Mouse (Mus musculus) megakaryocyte progenitor cell, adult 5-6 weeks (primary cell): ENCODE data around the gene Rcan2. TPM values are rescaled to one million over a fixed set of nuclear protein-coding genes. Genes with fewer than 3 reads are reported as not detected.
A peak's percentile ranks its signal among the peaks of the same experiment; 100 is the strongest.

Source experiments
- ATAC-seq: replicated peaks from 2 replicates; pipeline ENCODE4 v1.8.0; 2016; ENCODE audit warnings: mild to moderate bottlenecking, moderate TSS enrichment, inconsistent platforms; ENCODE audit not compliant: poor library complexity
- total RNA-seq, 2 experiments: library from RNA; stranded (forward) in 1 of 2; stranded (reverse) in 1 of 2; fragments of 157-497, 149-512 nt in 1 of 2; fragments of 200-1000 nt in 1 of 2; gene quantifications; 2 replicates each; pipeline versions ENCODE4 v1.2.3 to v1.2.4; 2015 to 2017

The Rcan2 gene
- total RNA-seq, 2 experiments from 2014 or later = not detected

GRCm38 (mm10) chr17:44013756-44014510, 212.8 kb downstream of the Rcan2 start:
- ATAC-seq = no peak

DNA sequence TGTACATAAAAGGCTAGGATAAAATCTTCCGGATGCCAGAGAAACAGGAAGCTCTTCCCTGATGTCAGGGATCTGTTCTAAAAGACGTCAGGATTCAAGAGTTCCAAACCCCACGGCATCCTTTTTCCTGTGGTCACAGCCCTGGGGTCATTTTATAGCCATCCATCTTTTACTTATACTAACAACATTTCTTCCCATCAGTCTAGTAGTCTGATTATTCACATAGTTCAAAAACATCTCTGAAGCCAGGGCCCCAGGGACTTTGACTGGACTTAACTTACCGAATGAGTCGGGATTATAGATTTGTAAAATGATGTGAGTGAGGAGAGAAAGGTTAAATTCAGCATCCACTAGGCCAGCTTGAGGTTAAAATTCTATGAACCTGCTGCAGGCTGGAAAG, 215.2 kb downstream of the Rcan2 start:
- no peak for ATAC-seq

GRCm38 (mm10) chr17:44020707-44021220, 219.6 kb downstream of the Rcan2 start:
- ATAC-seq = no peak

DNA sequence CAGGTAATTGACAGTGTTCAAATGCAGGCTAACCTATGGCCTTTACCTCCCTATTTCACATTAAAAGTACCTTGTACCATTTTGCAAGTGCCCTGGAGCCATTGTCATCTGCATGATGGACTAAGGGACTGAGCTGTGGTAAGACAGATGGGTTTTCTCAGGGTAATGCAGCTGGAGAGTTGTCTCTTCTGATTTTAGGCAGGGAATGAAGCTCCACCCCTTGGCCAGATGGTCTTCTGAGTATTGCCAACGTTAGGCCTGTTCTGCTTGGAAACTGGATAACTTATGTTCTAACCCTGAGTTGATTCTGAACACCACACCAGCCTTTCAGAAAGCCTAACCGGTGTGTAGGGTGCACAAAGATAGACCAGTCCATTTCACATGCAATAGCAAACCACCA, 222.7 kb downstream of the Rcan2 start:
- ATAC-seq = no peak

- ATAC-seq = no peak
These were observed 223.9 kb downstream of the Rcan2 start for GRCm38 (mm10) chr17:44025011-44025410.

DNA sequence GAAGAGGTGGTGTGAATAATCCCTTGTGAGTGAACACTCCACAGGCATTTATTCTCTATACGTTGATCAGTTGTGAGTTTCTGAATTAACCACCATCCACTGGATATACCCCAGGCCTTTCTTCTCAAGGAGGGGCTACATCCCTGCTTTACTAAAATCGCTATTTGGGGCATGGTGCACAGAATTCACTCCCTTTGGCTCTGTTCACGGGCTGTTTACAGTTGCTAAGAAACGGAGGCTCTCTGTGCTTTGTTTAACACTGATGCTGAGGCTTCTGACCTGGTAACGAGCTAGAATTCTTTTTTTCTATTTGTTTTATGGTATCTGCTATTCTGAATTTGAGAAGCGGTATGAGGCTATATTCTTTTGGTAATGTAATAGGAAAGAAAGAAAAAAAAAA, 224.8 kb downstream of the Rcan2 start:
- no peak for ATAC-seq

DNA sequence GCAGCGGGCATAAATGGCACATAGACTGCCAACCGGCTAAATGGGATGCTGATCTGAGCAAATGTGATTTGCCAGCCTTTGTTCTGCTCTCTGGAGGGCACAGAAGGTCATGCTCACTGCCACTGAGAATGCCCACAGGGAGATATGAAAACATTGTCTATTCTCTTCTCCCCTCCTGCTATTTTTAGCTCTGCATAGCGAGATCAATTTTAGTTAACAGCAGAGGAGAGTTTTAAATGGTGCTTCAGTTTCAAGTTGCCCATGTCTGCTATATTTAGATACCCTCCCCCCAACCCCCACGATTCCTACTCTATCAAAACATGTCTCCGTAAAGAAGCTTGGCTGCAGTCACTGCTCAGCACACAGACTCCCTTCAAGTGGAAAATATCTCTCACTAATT, 225.2 kb downstream of the Rcan2 start:
- ATAC-seq = no peak

DNA sequence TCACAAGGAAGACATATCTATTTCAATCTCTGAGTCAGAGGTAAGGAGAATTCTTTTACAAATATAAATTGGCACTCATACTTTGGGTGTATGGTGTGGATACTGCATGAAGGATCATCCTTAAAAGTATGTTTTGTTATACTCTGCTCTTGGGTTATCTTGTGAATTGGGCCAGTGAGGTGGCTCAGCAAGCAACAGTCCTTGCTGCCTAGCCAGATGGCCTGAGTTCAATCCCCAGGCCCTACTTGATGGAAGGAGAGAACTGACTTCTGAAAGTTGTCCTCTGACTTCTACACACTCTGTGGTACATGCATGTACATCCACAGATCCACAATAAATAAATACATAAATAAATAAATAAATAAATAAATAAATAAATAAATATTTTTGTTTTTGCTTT, 225.6 kb downstream of the Rcan2 start:
- no peak for ATAC-seq

- no peak for ATAC-seq
These were observed 226.2 kb downstream of the Rcan2 start for GRCm38 (mm10) chr17:44027311-44027710.

DNA sequence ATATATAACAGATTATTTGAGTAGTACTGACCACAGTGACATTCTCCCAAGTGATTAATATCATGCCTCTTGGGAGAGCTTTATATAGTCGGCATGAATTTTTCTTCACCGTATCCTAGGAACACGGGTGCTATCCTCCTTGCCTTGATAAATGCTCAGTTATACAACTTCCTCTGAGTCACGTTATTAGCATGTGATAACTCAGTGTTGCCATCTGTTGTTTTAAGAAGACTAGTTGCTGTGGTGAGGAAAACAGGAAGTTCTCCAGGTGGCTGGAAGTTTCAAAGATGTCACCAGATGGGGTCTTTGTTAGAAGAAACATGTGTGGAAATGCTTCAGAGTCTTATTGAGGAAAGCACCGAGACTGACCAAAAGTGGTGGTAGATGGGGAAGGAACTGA, 228.5 kb downstream of the Rcan2 start:
- peak; percentile 83 for ATAC-seq

- no peak for ATAC-seq
These were observed 229.8 kb downstream of the Rcan2 start for GRCm38 (mm10) chr17:44030776-44031587.

GRCm38 (mm10) chr17:44035005-44035404, 233.9 kb downstream of the Rcan2 start:
- ATAC-seq = no peak

DNA sequence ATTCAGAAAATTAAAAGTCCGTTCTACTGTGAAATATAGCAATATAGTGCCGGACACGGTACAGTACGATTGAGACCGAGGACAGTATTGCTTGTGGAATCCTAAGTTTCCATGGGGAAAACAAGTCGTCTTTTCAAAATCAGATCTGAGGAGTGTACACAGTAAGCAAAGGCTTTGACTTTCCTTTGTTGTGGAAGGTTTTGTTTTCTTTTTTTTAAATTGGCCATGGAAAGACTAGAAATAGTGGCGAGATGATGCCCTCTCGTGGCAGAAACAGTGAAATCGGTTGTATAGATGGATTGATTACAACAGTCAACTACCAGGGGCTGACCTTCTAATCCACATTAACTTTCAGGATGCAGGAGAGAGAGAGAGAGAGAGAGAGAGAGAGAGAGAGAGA, 237.5 kb downstream of the Rcan2 start:
- peak; percentile 61 for ATAC-seq

GRCm38 (mm10) chr17:44040449-44040848, 239.3 kb downstream of the Rcan2 start:
- ATAC-seq = no peak

- ATAC-seq = no peak
These were observed 241.2 kb downstream of the Rcan2 start for GRCm38 (mm10) chr17:44042301-44042700.

DNA sequence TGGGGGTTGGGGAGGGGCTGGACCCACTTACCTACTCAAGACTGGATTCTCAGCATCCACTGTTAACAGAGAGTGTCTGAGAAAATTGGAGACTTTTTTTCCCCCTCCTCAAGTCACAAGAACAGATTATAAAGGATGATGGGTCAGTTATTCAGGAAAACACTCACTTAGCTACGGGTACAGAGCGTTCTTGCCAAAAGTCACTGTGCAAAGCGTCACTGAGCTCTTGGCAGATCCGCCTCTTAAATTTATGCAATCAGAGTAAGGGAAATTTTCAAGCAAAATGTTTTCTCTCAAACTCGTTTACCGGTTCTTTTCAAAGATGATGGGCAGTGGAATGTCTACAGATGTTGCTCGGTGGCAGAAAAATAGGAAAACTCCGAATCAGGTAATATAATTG, 241.7 kb downstream of the Rcan2 start:
- no peak for ATAC-seq

DNA sequence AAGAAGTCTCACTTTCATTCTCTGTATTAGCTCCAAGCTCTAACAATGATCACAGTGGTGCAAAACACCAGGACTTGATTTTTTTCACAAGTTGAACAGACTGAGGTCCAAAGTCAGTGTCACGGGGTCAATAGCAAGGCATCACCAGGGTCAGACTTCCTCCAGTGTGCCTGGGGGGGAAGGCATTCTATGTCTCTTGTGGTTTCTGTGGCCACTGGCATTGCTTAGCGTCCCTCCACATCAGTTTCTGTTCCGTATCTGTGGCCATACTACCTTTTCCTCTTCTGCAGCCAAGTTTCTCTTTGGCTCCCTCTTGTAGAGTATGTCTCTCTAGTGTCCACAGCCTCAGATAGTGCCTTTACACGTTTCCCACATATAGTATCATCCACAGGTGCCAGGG, 252.3 kb downstream of the Rcan2 start:
- peak; percentile 99 for ATAC-seq

GRCm38 (mm10) chr17:44057123-44057522, 256.0 kb downstream of the Rcan2 start:
- no peak for ATAC-seq

DNA sequence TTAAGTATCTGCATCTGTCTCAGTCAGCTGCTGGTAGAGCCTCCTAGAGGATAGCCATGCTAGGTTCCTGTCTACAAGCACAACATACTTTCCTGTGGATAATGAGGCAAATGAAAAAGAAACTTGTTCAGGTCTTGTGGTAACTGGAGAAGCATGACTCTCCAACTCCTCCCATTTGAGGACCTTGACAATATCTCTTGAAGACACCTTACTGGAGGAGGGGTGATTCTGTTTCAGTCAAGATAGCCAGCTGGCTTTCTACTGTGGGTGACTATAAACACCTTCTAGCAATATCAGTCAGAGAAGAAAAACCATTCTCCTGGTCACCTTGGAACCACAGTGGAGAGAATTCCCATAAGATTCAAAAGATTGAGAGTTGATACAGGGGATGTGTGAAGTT, 257.0 kb downstream of the Rcan2 start:
- ATAC-seq = peak; percentile 59

- ATAC-seq = peak; percentile 40
These were observed 259.6 kb downstream of the Rcan2 start for GRCm38 (mm10) chr17:44060781-44061180.

GRCm38 (mm10) chr17:44061289-44061890, 260.2 kb downstream of the Rcan2 start:
- ATAC-seq = 0 out of 2 replicates have a peak, but pooled peaks have one; percentile 18

DNA sequence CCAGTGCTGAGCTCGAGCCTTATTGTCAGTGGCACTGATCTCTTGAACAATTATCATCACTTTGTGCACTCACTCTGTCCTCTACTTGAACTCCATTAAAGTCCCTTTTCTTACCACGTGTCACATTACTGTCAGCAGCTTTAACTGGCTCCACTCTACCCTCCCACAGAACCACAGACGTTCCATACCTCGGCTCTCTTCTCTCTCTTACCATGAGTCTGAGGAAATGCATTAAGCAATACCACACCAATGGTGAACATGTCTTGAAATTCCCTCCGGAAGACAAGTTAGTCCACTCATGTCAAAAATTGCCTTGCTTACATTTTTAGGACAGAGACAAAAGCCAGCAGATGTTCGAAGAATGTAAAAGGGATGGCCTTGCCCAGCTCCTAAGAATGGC, 267.7 kb downstream of the Rcan2 start:
- peak; percentile 70 for ATAC-seq
